Mouse (Mus musculus) thymus, adult 2 months (tissue): ENCODE data around the gene Neu2. TPM values are rescaled to one million over a fixed set of nuclear protein-coding genes. Genes with fewer than 3 reads are reported as not detected.

Source experiments
- DNase-seq: peaks from one replicate; pipeline ENCODE4 v3.0.0; 2021
- H3K27ac ChIP-seq: fragments of 200-500 bp; 2 replicates; pipeline ENCODE4 v1.5.1; 2012; ENCODE audit warnings: low read length, control low read depth; ENCODE audit not compliant: control insufficient read depth, insufficient read depth
- H3K27me3 ChIP-seq: fragments of 200-500 bp; 2 replicates; pipeline ENCODE4 v1.6.1; 2012; ENCODE audit warnings: mild to moderate bottlenecking, low read length, moderate library complexity, mixed read lengths; ENCODE audit not compliant: control insufficient read depth, insufficient read depth
- H3K36me3 ChIP-seq: fragments of 200-500 bp; 2 replicates; pipeline ENCODE4 v1.6.1; 2012; ENCODE audit warnings: mild to moderate bottlenecking, low read length, moderate library complexity; ENCODE audit not compliant: control insufficient read depth, insufficient read depth
- H3K4me1 ChIP-seq: fragments of 200-500 bp; replicated peaks from 2 replicates; pipeline ENCODE4 v1.6.1; 2012; ENCODE audit warnings: low read length; ENCODE audit not compliant: control insufficient read depth, insufficient read depth
- H3K4me3 ChIP-seq: fragments of 200-500 bp; 2 replicates; pipeline ENCODE4 v1.5.1; 2012; ENCODE audit warnings: mild to moderate bottlenecking, low read length, control low read depth, moderate library complexity; ENCODE audit not compliant: control insufficient read depth, insufficient read depth
- CTCF ChIP-seq: fragments of 200-500 bp; IDR thresholded peaks from 2 replicates; pipeline ENCODE4 v1.5.1; 2012; ENCODE audit warnings: mild to moderate bottlenecking, control low read depth, low read length, moderate library complexity, borderline replicate concordance; ENCODE audit not compliant: control insufficient read depth, poor library complexity, insufficient read depth; ENCODE audit errors: extremely low read depth
- POLR2A ChIP-seq: fragments of 200-500 bp; IDR thresholded peaks from 2 replicates; pipeline ENCODE4 v1.6.1; 2012; ENCODE audit warnings: mild to moderate bottlenecking, low read length, control low read depth, moderate library complexity; ENCODE audit not compliant: control insufficient read depth, poor library complexity, insufficient read depth; ENCODE audit errors: extremely low read depth
- WGBS: fragments of 180-500 bp; shearing (Covaris S2); methylation state at CpG from one replicate; pipeline ENCODE4 v1.1.7; 2018; 5-methylcytosine and 5-hydroxymethylcytosine counted together
- polyA plus RNA-seq: library from polyadenylated mRNA; depleted of rRNA; stranded (reverse); fragments of >200 nt; gene quantifications from 2 replicates; pipeline ENCODE4 v1.2.3, GENCODE M21; 2012

Neu2 gene
- polyA plus RNA-seq, 1 experiment = 6.9 TPM

GRCm38 (mm10) chr1:87578965-87579364 is 69.3 kb downstream of the Neu2 start:
- no peaks in the 10 kb centered on the region for H3K36me3 ChIP-seq
- H3K27me3 ChIP-seq = no peaks in the 10 kb centered on the region
- DNase-seq = no peak
- no peak overlapping the region for H3K4me3 ChIP-seq
- H3K27ac ChIP-seq = no peak overlapping the region
- TF ChIP-seq CTCF (no peak), POLR2A (no peak)
- H3K4me1 ChIP-seq = no peaks in the 10 kb centered on the region
- 96% methylated on average over 6 of the region's 6 CpGs for WGBS

- Histone ChIP-seq H3K27ac (no peak overlapping the region), H3K4me3 (no peak overlapping the region), H3K36me3 (no peaks in the 10 kb centered on the region), H3K27me3 (no peaks in the 10 kb centered on the region), H3K4me1 (no peaks in the 10 kb centered on the region)
- no peak for DNase-seq
- 65% methylated on average over 3 of the region's 3 CpGs for WGBS
- TF ChIP-seq CTCF = no peak
- TF ChIP-seq POLR2A = no peak
Measured at GRCm38 (mm10) chr1:87580824-87581223, 71.1 kb downstream of the Neu2 start.

DNA sequence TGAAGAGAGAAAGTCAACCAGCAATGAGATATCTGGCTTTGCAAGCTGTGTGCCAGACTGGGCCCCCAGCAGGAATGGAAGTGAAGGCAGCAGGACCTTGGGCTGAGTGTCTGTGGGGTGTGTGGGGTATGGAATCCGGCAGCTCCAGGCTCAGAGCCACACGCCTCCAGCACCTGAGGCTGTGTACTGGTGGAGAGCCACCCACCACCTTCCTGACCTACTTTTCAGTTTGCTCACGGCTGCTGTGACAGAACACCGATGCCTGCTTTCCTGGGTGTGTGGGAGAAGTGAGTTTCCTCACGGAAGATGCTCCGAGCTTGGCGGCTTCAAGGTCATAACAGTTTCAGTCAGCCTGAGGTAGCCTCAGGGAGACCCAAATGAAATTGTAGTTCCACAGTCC is 79.5 kb downstream of the Neu2 start:
- H3K4me1 ChIP-seq = no peaks in the 10 kb centered on the region
- whole genome bisulfite sequencing = 95% methylated on average over 7 of the region's 7 CpGs
- TF ChIP-seq POLR2A (no peak), CTCF (no peak)

DNA sequence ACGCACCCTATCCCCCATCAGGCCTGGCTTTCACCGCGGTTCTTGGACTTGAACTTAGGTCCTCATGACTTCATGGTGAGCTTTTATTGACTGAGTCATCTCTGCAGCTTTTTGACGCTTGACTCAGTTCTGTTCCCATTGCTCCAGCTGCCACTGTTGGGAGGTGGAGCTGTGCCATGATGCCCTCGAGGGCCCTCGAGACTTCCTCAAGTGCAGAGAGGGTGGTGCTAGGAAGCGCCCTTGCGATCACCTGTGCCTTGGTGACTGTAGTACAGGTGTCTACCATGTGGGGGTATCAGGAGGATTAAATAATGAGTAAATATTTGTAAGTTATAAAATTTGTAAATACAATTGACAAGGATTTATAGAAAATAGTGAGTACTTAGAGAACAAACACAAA is 80.3 kb downstream of the Neu2 start:
- Histone ChIP-seq H3K27ac (no peak overlapping the region), H3K27me3 (no peaks in the 10 kb centered on the region), H3K4me1 (no peaks in the 10 kb centered on the region), H3K36me3 (no peaks in the 10 kb centered on the region), H3K4me3 (no peak overlapping the region)
- no peak for TF ChIP-seq CTCF
- no peak for TF ChIP-seq POLR2A
- no peak for DNase-seq
- 88% methylated on average over 8 of the region's 8 CpGs for WGBS

More for the DNA sequence above, 79.5 kb downstream of the Neu2 start:
- Histone ChIP-seq H3K36me3 (no peaks in the 10 kb centered on the region), H3K27me3 (no peaks in the 10 kb centered on the region), H3K4me3 (no peak overlapping the region), H3K27ac (no peak overlapping the region)
- no peak for DNase-seq

DNA sequence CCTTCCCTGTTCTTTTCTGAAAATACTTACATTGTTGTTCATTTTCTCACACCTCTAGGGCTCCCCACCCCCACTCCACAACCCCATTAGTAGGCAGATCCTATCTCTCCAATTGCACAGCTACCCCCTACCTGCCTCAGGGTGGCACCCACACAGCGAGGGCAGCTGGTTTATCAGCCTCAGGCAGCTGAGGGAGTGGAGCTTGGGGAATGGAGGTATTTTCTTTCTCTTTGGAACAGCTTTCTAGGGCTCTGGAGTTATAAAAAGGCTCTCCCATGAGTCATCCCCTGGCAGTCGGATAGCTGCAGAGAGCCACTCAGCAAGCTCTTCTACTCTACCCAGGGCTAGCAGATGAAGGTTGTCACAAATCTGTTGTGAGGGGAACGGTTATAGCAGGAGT is 84.6 kb downstream of the Neu2 start:
- H3K4me1 ChIP-seq = no peaks in the 10 kb centered on the region
- TF ChIP-seq POLR2A = no peak
- no peak for TF ChIP-seq CTCF
- WGBS = 89% methylated on average over 3 of the region's 3 CpGs
- H3K36me3 ChIP-seq = no peaks in the 10 kb centered on the region
- H3K4me3 ChIP-seq = no peak overlapping the region
- no peak overlapping the region for H3K27ac ChIP-seq
- no peaks in the 10 kb centered on the region for H3K27me3 ChIP-seq
- DNase-seq = no peak

- Histone ChIP-seq H3K27ac (no peak overlapping the region), H3K36me3 (no peaks in the 10 kb centered on the region), H3K4me1 (no peaks in the 10 kb centered on the region), H3K4me3 (no peak overlapping the region), H3K27me3 (no peaks in the 10 kb centered on the region)
- DNase-seq = no peak
- WGBS = 94% methylated on average over 10 of the region's 10 CpGs
- TF ChIP-seq CTCF = no peak
- TF ChIP-seq POLR2A = no peak
Measured at GRCm38 (mm10) chr1:87594671-87595070, 85.0 kb downstream of the Neu2 start.

DNA sequence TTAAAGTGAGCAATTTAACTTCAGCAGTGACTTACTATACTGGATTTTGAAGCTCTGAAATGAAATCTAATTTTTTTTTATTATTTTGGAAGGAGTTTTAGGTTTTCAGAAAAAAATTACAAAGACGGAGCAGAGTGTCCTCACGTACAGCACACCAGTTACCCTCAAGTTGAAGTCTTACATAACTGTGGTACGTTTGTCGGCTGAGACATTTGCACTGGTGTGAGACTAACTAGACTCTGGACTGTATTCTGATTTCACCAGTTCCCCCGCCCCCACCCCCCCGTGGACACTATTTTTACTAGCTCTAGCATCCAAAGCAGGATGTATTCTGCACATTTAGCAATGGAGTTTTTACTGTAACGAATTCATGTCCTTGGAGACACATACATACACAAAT is 90.8 kb downstream of the Neu2 start:
- H3K27me3 ChIP-seq = no peaks in the 10 kb centered on the region
- no peaks in the 10 kb centered on the region for H3K36me3 ChIP-seq
- no peak for TF ChIP-seq CTCF
- no peak for TF ChIP-seq POLR2A
- WGBS = 83% methylated on average over 7 of the region's 7 CpGs
- DNase-seq = no peak
- H3K27ac ChIP-seq = no peak overlapping the region
- no peak overlapping the region for H3K4me3 ChIP-seq
- H3K4me1 ChIP-seq = no peaks in the 10 kb centered on the region
